Comparison of ENCODE assay signal across 17 mouse cellular contexts in genomic region chr13:44421426-44421825, GRCm38 (mm10).
DNase-seq lines count a peak whose midpoint lies in the region; ATAC-seq and TF ChIP-seq lines count a peak whose summit lies in the region.
"Had no signal": no experiment of that assay in that cellular context is flagged by ENCODE, and none has a peak within 500 bp of the region (broad histone marks: within the 10 kb centered on the region; RNA-seq: fewer than 3 reads in every experiment).

No protein-coding gene starts in this region.

- H3K4me3 ChIP-seq in left cerebral cortex, adult 2 months = no peak overlapping the region
- no peak overlapping the region for H3K4me3 ChIP-seq in kidney, embryonic 14.5 days (ENCODE audit: low read length)
- H3K4me3 ChIP-seq in liver, embryonic 11.5 days (ENCODE audit: low read depth, low read length) = no peak overlapping the region
- H3K4me3 ChIP-seq: heart, adult 2 months; limb, embryonic 15.5 days; lung, embryonic 15.5 days; megakaryocyte, embryonic 14.5 days; myocyte had no signal

- no peak overlapping the region for H3K4me2 ChIP-seq in kidney, embryonic 14.5 days (replicated peaks; ENCODE audit: low read depth, low read length)
- H3K4me2 ChIP-seq in liver, embryonic 11.5 days = no peak overlapping the region
- H3K4me2 ChIP-seq: limb, embryonic 15.5 days; lung, embryonic 15.5 days had no signal

- peaks cover 39% of the 10 kb centered on the region for H3K4me1 ChIP-seq in kidney, embryonic 14.5 days (ENCODE audit: control insufficient read depth, insufficient read depth, low read length)
- H3K4me1 ChIP-seq in liver, embryonic 11.5 days (replicated peaks; ENCODE audit: control insufficient read depth, insufficient read depth, low read length) = peaks cover 5% of the 10 kb centered on the region

- H3K9me3 ChIP-seq in kidney, embryonic 14.5 days (ENCODE audit: control insufficient read depth, low read length) = no peaks in the 10 kb centered on the region
- H3K9me3 ChIP-seq in liver, embryonic 11.5 days (ENCODE audit: control insufficient read depth, low read length) = no peaks in the 10 kb centered on the region
- H3K9me3 ChIP-seq: limb, embryonic 15.5 days; lung, embryonic 15.5 days had no signal

- ATAC-seq in kidney, embryonic 14.5 days (ENCODE audit: low FRiP score, low TSS enrichment) = no peak
- ATAC-seq in liver, embryonic 11.5 days (replicated peaks; ENCODE audit: low FRiP score) = no peak
- ATAC-seq: activated CD4-positive, CD25-positive, alpha-beta regulatory T cell, adult 4 months had no signal

- 80% methylated on average over 3 of the region's 3 CpGs for WGBS in kidney, embryonic 14.5 days
- WGBS in liver, embryonic 11.5 days = 86% methylated on average over 3 of the region's 3 CpGs

- intact Hi-C loops in gastrocnemius, postnatal 36 days (cut with DNase I) = no loop called here
- intact Hi-C loops in left cerebral cortex, adult 2 months (cut with DNase I) = no loop called here

- H3K9ac ChIP-seq in kidney, embryonic 14.5 days (ENCODE audit: low read depth, low read length) = no peak overlapping the region
- no peak overlapping the region for H3K9ac ChIP-seq in liver, embryonic 11.5 days (ENCODE audit: low read depth, low read length)
- H3K9ac ChIP-seq: limb, embryonic 15.5 days; lung, embryonic 15.5 days had no signal

- H3K36me3 ChIP-seq in kidney, embryonic 14.5 days (ENCODE audit: control insufficient read depth, insufficient read depth, low read length) = no peaks in the 10 kb centered on the region
- H3K36me3 ChIP-seq in liver, embryonic 11.5 days (ENCODE audit: control insufficient read depth, insufficient read depth, low read length) = no peaks in the 10 kb centered on the region
- H3K36me3 ChIP-seq: limb, embryonic 15.5 days; lung, embryonic 15.5 days had no signal

- H3K27me3 ChIP-seq in kidney, embryonic 14.5 days (ENCODE audit: control insufficient read depth, insufficient read depth, low read length) = no peaks in the 10 kb centered on the region
- no peaks in the 10 kb centered on the region for H3K27me3 ChIP-seq in liver, embryonic 11.5 days (replicated peaks; ENCODE audit: control insufficient read depth, insufficient read depth, low read length)
- H3K27me3 ChIP-seq: limb, embryonic 15.5 days; lung, embryonic 15.5 days; megakaryocyte, embryonic 14.5 days had no signal

- H3K27ac ChIP-seq in left cerebral cortex, adult 2 months = no peak overlapping the region; the same call in 1 of the 2 replicates
- no peak overlapping the region for H3K27ac ChIP-seq in kidney, embryonic 14.5 days (ENCODE audit: low read depth, low read length)
- no peak overlapping the region for H3K27ac ChIP-seq in liver, embryonic 11.5 days (ENCODE audit: low read depth, low read length)
- H3K27ac ChIP-seq: heart, adult 2 months; limb, embryonic 15.5 days; lung, embryonic 15.5 days had no signal

- TF ChIP-seq CTCF in left cerebral cortex, adult 2 months (IDR thresholded peaks at IDR 0.05) = no peak

- peak; percentile 44 for DNase-seq in gastrocnemius, adult 18-20 months (ENCODE audit: low spot score)
- DNase-seq in gastrocnemius, postnatal 36 days = no peak
- peak; percentile 78 for DNase-seq in right cerebral cortex, adult 18-20 months
- no peak for DNase-seq in right cerebral cortex, postnatal 4 days
- peak; percentile 40 to 65 for DNase-seq in left cerebral cortex, adult 2 months (ENCODE audit: extremely low spot score in 1 of 2, low spot score in 2 of 2)
- DNase-seq in telencephalon, adult 2 months (ENCODE audit: low read depth, low spot score) = peak; percentile 87
- DNase-seq in liver, embryonic 11.5 days (ENCODE audit: low spot score) = no peak
- DNase-seq: cerebellum, adult 9-10 months; heart, adult 2 months; heart, postnatal 36 days; kidney, postnatal 36 days had no signal

Comparison
In these comparisons a context has a peak if more than half of its experiments do, and no peak if none do; other contexts are left out.
1. DNase-seq: peak in gastrocnemius, adult 18-20 months (single experiment), right cerebral cortex, adult 18-20 months (single experiment), left cerebral cortex, adult 2 months (2 of 2) and telencephalon, adult 2 months (single experiment); none in gastrocnemius, postnatal 36 days (0 of 2), right cerebral cortex, postnatal 4 days (single experiment) and liver, embryonic 11.5 days (single experiment).